Mouse (Mus musculus) MEL (cell line): ENCODE results near the gene Mphosph6. TPM values are rescaled to one million over a fixed set of nuclear protein-coding genes. Genes with fewer than 3 reads are reported as not detected.

ENCODE experiments used
- DNase-seq: peaks from one replicate; pipeline ENCODE4 v3.0.0; 2011; ENCODE audit warnings: low read depth, low spot score
- H3K27ac ChIP-seq: 2 replicates; pipeline ENCODE4 v1.5.1; 2012; ENCODE audit warnings: low read depth, mild to moderate bottlenecking, control low read depth, low read length, moderate library complexity; ENCODE audit not compliant: control insufficient read depth
- H3K27me3 ChIP-seq, 2 experiments: fragments of 150-350 bp in 1 of 2; sonication (generic) in 1 of 2; 2 replicates each; pipeline ENCODE4 v1.6.1; 2012; ENCODE audit warnings: low read length in 2 of 2, mild to moderate bottlenecking in 2 of 2, improper control_type of control experiment in 1 of 2, moderate library complexity in 1 of 2; ENCODE audit not compliant: insufficient read depth in 2 of 2, control insufficient read depth in 1 of 2
- H3K36me3 ChIP-seq, 2 experiments: 2 replicates each; pipeline ENCODE4 v1.6.1; 2012 to 2014; ENCODE audit warnings: low read length in 2 of 2, improper control_type of control experiment in 1 of 2, inconsistent platforms in 1 of 2, mild to moderate bottlenecking in 1 of 2; ENCODE audit not compliant: insufficient read depth in 2 of 2, control insufficient read depth in 1 of 2
- H3K4me1 ChIP-seq, 2 experiments: fragments of 150-350 bp in 1 of 2; sonication (generic) in 1 of 2; 2 replicates each; pipeline ENCODE4 v1.6.1; 2012; ENCODE audit warnings: low read length in 2 of 2, improper control_type of control experiment in 1 of 2, mild to moderate bottlenecking in 1 of 2; ENCODE audit not compliant: insufficient read depth in 2 of 2, control insufficient read depth in 1 of 2
- H3K4me3 ChIP-seq, 2 experiments: fragments of 150-350 bp in 1 of 2; sonication (generic) in 1 of 2; 2 replicates each; pipeline ENCODE4 v1.5.1; 2012; ENCODE audit warnings: low read depth in 2 of 2, low read length in 2 of 2, mild to moderate bottlenecking in 2 of 2, moderate library complexity in 2 of 2, control low read depth in 1 of 2, improper control_type of control experiment in 1 of 2; ENCODE audit not compliant: control insufficient read depth in 1 of 2, insufficient read depth in 1 of 2
- H3K79me2 ChIP-seq: 2 replicates; pipeline ENCODE4 v1.6.1; 2012; ENCODE audit warnings: mild to moderate bottlenecking, low read length, moderate library complexity; ENCODE audit not compliant: control insufficient read depth, poor library complexity, insufficient read depth
- H3K9ac ChIP-seq: 2 replicates; pipeline ENCODE4 v1.6.1; 2012; ENCODE audit warnings: low read depth, mild to moderate bottlenecking, control low read depth, low read length, moderate library complexity; ENCODE audit not compliant: control insufficient read depth, poor library complexity, severe bottlenecking
- H3K9me3 ChIP-seq: fragments of 150-350 bp; sonication (generic); replicated peaks from 2 replicates; pipeline ENCODE4 v1.6.1; 2012; ENCODE audit warnings: mild to moderate bottlenecking, low read length, improper control_type of control experiment, moderate library complexity; ENCODE audit not compliant: insufficient read depth
- BHLHE40 ChIP-seq: IDR thresholded peaks from 2 replicates; pipeline ENCODE4 v1.6.1; 2012; ENCODE audit warnings: low read depth, mild to moderate bottlenecking, inconsistent platforms, low read length, improper control_type of control experiment, borderline replicate concordance
- CHD1 ChIP-seq: IDR thresholded peaks from 2 replicates; pipeline ENCODE4 v1.6.1; 2012; ENCODE audit warnings: low read depth, mild to moderate bottlenecking, inconsistent platforms, low read length, improper control_type of control experiment
- CTCF ChIP-seq, 3 experiments: IDR thresholded peaks in 2 of 3; conservative IDR thresholded peaks in 1 of 3; 2 replicates each; pipeline ENCODE4 v1.5.1; 2011 to 2012; ENCODE audit warnings: low read length in 3 of 3, low read depth in 2 of 3, mild to moderate bottlenecking in 2 of 3, improper control_type of control experiment in 1 of 3, inconsistent platforms in 1 of 3, mixed read lengths in 1 of 3, moderate library complexity in 1 of 3; ENCODE audit not compliant: control insufficient read depth in 1 of 3, insufficient read depth in 1 of 3, poor library complexity in 1 of 3, severe bottlenecking in 1 of 3
- E2F4 ChIP-seq: IDR thresholded peaks from 2 replicates; pipeline ENCODE4 v1.6.1; 2011; ENCODE audit warnings: low read depth, low read length, improper control_type of control experiment, borderline replicate concordance
- ETS1 ChIP-seq: IDR thresholded peaks from 2 replicates; pipeline ENCODE4 v1.6.1; 2012; ENCODE audit warnings: low read depth, mild to moderate bottlenecking, inconsistent platforms, low read length, improper control_type of control experiment, moderate library complexity
- GABPA ChIP-seq: IDR thresholded peaks from 2 replicates; pipeline ENCODE4 v1.6.1; 2012; ENCODE audit warnings: low read depth, mild to moderate bottlenecking, inconsistent platforms, low read length, improper control_type of control experiment, moderate library complexity
- HCFC1 ChIP-seq: IDR thresholded peaks from 2 replicates; pipeline ENCODE4 v1.6.1; 2012; ENCODE audit warnings: low read depth, mild to moderate bottlenecking, inconsistent platforms, low read length, improper control_type of control experiment, moderate library complexity
- JUND ChIP-seq: IDR thresholded peaks from 2 replicates; pipeline ENCODE4 v1.6.1; 2011; ENCODE audit warnings: low read depth, mild to moderate bottlenecking, improper control_type of control experiment, low read length
- KAT2A ChIP-seq: conservative IDR thresholded peaks from 2 replicates; pipeline ENCODE4 v1.6.1; 2012; ENCODE audit warnings: low read depth, low read length, improper control_type of control experiment, inconsistent platforms
- MAFK ChIP-seq: IDR thresholded peaks from 2 replicates; pipeline ENCODE4 v1.6.1; 2011; ENCODE audit warnings: low read depth, mild to moderate bottlenecking, low read length, improper control_type of control experiment, borderline replicate concordance
- MEF2A ChIP-seq: IDR thresholded peaks from 2 replicates; pipeline ENCODE4 v1.6.1; 2014; ENCODE audit warnings: low read depth, mild to moderate bottlenecking, inconsistent platforms, low read length, improper control_type of control experiment; ENCODE audit not compliant: poor library complexity, insufficient replicate concordance, severe bottlenecking; ENCODE audit errors: extremely low read depth
- MYC ChIP-seq: IDR thresholded peaks from 2 replicates; pipeline ENCODE4 v1.6.1; 2011; ENCODE audit warnings: low read depth, mild to moderate bottlenecking, low read length, improper control_type of control experiment, moderate library complexity
- NRF1 ChIP-seq: IDR thresholded peaks from 2 replicates; pipeline ENCODE4 v1.6.1; 2014; ENCODE audit warnings: low read depth, mild to moderate bottlenecking, inconsistent platforms, low read length, improper control_type of control experiment, moderate library complexity; ENCODE audit not compliant: poor library complexity, insufficient read depth, severe bottlenecking
- POLR2A ChIP-seq, 2 experiments: IDR thresholded peaks; 2 replicates each; pipeline ENCODE4 v1.6.1; 2011 to 2012; ENCODE audit warnings: low read length in 2 of 2, mild to moderate bottlenecking in 2 of 2, control low read depth in 1 of 2, improper control_type of control experiment in 1 of 2, low read depth in 1 of 2, moderate library complexity in 1 of 2; ENCODE audit not compliant: control insufficient read depth in 1 of 2, insufficient read depth in 1 of 2, poor library complexity in 1 of 2
- RAD21 ChIP-seq: IDR thresholded peaks from 2 replicates; pipeline ENCODE4 v1.6.1; 2011; ENCODE audit warnings: mild to moderate bottlenecking, low read depth, low read length, improper control_type of control experiment
- RCOR1 ChIP-seq: IDR thresholded peaks from 2 replicates; pipeline ENCODE4 v1.6.1; 2012; ENCODE audit warnings: low read depth, mild to moderate bottlenecking, inconsistent platforms, low read length, improper control_type of control experiment
- SIN3A ChIP-seq: IDR thresholded peaks from 2 replicates; pipeline ENCODE4 v1.6.1; 2012; ENCODE audit warnings: low read length, improper control_type of control experiment, inconsistent platforms
- UBTF ChIP-seq: IDR thresholded peaks from 2 replicates; pipeline ENCODE4 v1.6.1; 2012; ENCODE audit warnings: low read depth, mild to moderate bottlenecking, inconsistent platforms, low read length, improper control_type of control experiment, moderate library complexity, borderline replicate concordance; ENCODE audit not compliant: insufficient read depth
- USF1 ChIP-seq: IDR thresholded peaks from 2 replicates; pipeline ENCODE4 v1.6.1; 2014; ENCODE audit warnings: low read depth, mild to moderate bottlenecking, inconsistent platforms, low read length, improper control_type of control experiment, moderate library complexity
- USF2 ChIP-seq, 2 experiments: IDR thresholded peaks; 2 replicates each; pipeline ENCODE4 v1.6.1; 2011 to 2012; ENCODE audit warnings: improper control_type of control experiment in 2 of 2, low read length in 2 of 2, borderline replicate concordance in 1 of 2, inconsistent platforms in 1 of 2, low read depth in 1 of 2, mild to moderate bottlenecking in 1 of 2; ENCODE audit not compliant: insufficient read depth in 1 of 2
- polyA plus RNA-seq, 2 experiments: library from polyadenylated mRNA; stranded (reverse) in 1 of 2; unstranded in 1 of 2; fragments of >175 nt in 1 of 2; fragments of >200 nt in 1 of 2; gene quantifications; 2 replicates each; pipeline versions ENCODE4 v1.2.1 to v1.2.4; 2012; ENCODE audit warnings: low replicate concordance in 2 of 2, low read depth in 1 of 2; ENCODE audit not compliant: insufficient read length in 2 of 2, insufficient read depth in 1 of 2, missing spikeins in 1 of 2
- total RNA-seq: library from RNA; depleted of rRNA; stranded (reverse); fragments of 300-350 nt; gene quantifications from 2 replicates; pipeline ENCODE4 v1.2.3, GENCODE M21; 2012

The Mphosph6 gene
- total and polyA plus RNA-seq, 3 experiments = 67.8 to 98.8 TPM; not detected in 1

DNA sequence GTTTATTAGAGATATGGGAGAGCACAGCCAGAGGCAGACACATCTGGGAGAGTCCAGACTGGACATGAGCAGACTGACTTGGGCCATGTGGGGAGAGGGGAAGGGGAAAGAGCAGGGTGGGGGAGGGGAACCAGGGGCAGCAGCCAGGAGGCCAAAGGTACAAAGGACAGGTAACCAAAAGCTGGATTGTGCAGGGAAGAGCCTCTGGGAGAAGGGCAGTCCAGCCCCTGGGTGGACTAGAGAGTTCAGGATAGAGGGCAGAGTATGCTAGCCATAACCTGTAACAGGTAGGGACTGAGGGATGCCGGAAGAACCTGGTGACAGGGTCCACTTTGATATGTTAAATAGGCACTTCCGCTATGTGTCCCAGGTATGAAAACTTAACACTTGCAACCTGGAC, 8.9 kb upstream of the Mphosph6 start:
- Histone ChIP-seq H3K4me3 (no peak overlapping the region), H3K4me1 (no peaks in the 10 kb centered on the region), H3K27me3 (no peaks in the 10 kb centered on the region), H3K27ac (no peak overlapping the region), H3K9me3 (no peaks in the 10 kb centered on the region), H3K79me2 (no peaks in the 10 kb centered on the region), H3K9ac (no peak overlapping the region), H3K36me3 (no peaks in the 10 kb centered on the region)
- no peak for TF ChIP-seq RCOR1
- no peak for TF ChIP-seq POLR2A (IDR thresholded peaks at IDR 0.05; ENCODE audit: control insufficient read depth in 1 of 2, insufficient read depth in 1 of 2, low read depth in 1 of 2, low read length in 2 of 2, poor library complexity in 1 of 2)
- TF ChIP-seq ETS1 = no peak
- no peak for TF ChIP-seq USF2 (IDR thresholded peaks at IDR 0.05; ENCODE audit: borderline replicate concordance in 1 of 2, insufficient read depth in 1 of 2, low read depth in 1 of 2, low read length in 2 of 2)
- TF ChIP-seq CTCF (IDR thresholded peaks at IDR 0.05 in 2 of 3, conservative IDR thresholded peaks at IDR 0.05 in 1 of 3; ENCODE audit: control insufficient read depth in 1 of 3, insufficient read depth in 1 of 3, low read depth in 2 of 3, low read length in 3 of 3, poor library complexity in 1 of 3, severe bottlenecking in 1 of 3) = no peak
- no peak for TF ChIP-seq JUND
- DNase-seq = no peak

DNA sequence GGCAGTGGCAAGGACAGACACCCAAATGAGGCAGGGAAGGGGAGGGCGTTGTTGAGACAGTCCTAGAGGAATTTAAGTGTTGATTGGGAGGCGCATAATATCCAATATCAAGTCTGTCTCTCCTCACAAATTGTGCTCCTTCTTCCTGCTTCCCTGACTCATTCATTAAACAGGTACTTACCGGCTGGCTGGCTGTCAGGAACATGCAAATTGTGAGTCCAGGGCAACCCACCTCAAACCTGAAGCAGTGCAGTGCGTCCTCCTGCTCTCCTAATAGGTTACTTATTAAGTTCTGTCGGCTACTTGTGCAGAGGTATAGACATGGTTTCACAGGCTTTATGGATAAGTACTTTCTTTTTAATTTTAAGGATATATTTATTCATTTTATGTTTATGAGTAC, 3.7 kb upstream of the Mphosph6 start:
- Histone ChIP-seq H3K79me2 (peaks cover 13% of the 10 kb centered on the region), H3K27ac (no peak overlapping the region), H3K9me3 (no peaks in the 10 kb centered on the region), H3K27me3 (no peaks in the 10 kb centered on the region; a peak in 1 of 4 replicates), H3K4me3 (no peak overlapping the region), H3K4me1 (peaks cover 3 to 8% of the 10 kb centered on the region in 2 experiments; a peak in 3 of 4 replicates), H3K9ac (no peak overlapping the region), H3K36me3 (peaks cover 0 to 2% of the 10 kb centered on the region in 2 experiments; a peak in 2 of 4 replicates)
- DNase-seq = no peak
- TF ChIP-seq HCFC1 = no peak
- no peak for TF ChIP-seq JUND
- no peak for TF ChIP-seq GABPA
- no peak for TF ChIP-seq MAFK
- no peak for TF ChIP-seq MYC
- TF ChIP-seq MEF2A = no peak
- no peak for TF ChIP-seq RCOR1
- TF ChIP-seq NRF1 = no peak
- no peak for TF ChIP-seq E2F4
- TF ChIP-seq CHD1 = no peak
- TF ChIP-seq BHLHE40 = no peak
- TF ChIP-seq RAD21 = no peak
- TF ChIP-seq SIN3A = no peak
- TF ChIP-seq USF1 = no peak
- TF ChIP-seq KAT2A = no peak
- TF ChIP-seq UBTF = no peak
